Mouse (Mus musculus): ENCODE data around the gene Foxa1.

GRCm38 (mm10) chr12:57511127-57511526 is 35.6 kb downstream of the Foxa1 start:
- no peak for TF ChIP-seq CTCF (IDR thresholded peaks at IDR 0.05; ENCODE audit: low read depth, low read length)
- TF ChIP-seq POLR2A (IDR thresholded peaks at IDR 0.05; ENCODE audit: extremely low read depth, insufficient read depth, low read length) = no peak

Data from liver, adult 2 months (tissue).